Mouse (Mus musculus) thymus, postnatal 0 days (tissue): ENCODE results near the gene Gdpd4. TPM values are rescaled to one million over a fixed set of nuclear protein-coding genes. Genes with fewer than 3 reads are reported as not detected.
A peak's percentile ranks its signal among the peaks of the same experiment; 100 is the strongest.

Experiments used
- DNase-seq: peaks from one replicate; pipeline ENCODE4 v3.0.0-alpha.2; 2015; ENCODE audit warnings: low spot score
- polyA plus RNA-seq: library from polyadenylated mRNA; unstranded; fragments of >200 nt; fragmentation: Nextera tagmentation; extraction: Ambion mirVana; gene quantifications from 2 replicates; pipeline ENCODE4 v1.2.1, GENCODE M21; 2015

Gene Gdpd4
- not detected in 2 replicates for polyA plus RNA-seq

DNA sequence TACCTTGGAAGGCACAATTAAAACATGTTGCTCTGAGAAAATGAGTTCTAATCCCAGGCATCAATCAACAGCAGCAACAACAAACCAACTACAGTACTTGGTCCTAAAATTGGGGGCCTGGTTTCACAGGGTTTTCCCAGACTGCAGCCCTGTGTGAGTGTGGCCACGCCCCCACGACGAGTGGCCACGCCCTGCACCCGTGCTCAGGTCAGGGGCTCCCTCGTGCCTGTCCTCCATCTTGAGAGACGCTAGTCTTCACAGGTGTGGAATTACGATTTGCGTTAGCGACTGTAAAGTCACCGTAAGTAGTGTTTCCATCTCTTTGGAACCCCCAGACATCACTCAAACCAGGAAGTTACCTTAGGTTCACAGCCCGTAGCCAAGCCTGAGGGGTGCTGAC lies at the start of gene Gdpd4:
Gene Gdpd4 (plus strand): TSS at position 214 of the 400 bp plus-strand sequence.
- DNase-seq: no peak

DNA sequence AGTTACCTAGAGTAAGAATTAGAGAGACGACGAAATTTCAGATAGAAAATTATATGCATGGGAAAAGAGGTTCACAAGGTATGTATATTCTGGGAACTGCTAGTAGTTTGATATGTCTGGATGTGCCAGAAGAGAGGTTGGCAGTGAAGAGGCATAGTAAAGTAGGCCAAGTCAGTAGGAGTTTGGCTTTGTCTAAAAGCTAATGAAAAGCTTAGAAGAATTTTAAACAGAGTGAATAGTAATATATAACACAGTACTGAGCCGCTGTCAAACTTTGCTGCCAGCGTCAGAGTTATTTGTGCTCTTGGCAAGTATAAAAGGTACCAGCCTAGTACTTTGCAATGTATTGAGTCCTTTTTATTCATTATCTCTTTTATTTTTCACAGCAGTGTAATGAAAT lies 47.4 kb upstream of the Gdpd4 start:
- no peak for DNase-seq

DNA sequence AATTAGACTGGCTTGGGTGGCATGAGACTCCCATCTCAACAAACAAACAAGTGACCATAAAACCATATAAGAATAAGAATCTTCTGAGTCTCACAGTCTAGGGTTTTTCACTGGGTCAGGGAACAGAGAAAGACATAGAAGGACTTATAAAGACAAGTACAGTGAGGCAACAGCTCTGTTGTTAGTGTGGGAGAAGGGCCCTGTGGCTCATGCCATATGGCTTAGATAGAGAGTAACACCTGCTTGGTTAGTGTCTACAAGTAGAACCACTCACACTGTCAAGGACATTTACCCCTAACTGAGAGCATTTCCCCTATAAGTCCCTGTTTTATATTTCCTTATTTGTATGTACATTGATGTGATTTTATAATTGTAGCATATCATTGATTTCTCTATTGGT lies 46.4 kb upstream of the Gdpd4 start:
- no peak for DNase-seq

DNA sequence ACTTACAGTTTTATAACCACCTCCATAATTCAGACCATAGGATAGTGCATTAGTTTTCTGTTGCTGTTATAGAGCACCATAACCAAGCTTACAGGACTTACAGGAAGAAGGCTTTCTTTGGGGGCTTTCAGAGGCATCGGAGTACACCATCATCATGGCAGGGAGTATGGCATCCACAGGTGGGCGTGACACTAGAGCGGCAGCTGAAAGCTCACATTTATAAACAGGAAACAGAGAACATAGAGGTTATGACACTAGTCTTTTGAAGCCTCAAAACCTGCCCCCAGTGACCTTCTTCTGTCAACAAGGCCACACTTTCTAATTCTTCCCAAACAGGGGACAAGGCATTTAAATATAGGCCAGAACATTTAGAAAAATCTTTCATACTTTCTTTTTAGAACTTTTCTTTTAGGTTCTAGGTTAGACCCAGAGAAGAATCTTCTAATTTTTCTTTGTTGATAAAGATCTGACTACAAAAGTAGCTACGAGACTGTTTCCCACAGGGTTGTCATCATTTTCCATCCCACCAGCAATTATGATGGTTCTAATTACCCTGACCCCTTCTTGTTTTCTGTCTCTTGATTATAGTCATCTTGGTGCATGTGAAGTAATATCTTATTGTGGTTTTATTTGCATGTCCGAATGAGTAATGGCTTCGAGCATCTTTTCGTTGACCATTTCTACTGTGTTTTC lies 41.8 kb upstream of the Gdpd4 start:
- DNase-seq: peak; percentile 76

DNA sequence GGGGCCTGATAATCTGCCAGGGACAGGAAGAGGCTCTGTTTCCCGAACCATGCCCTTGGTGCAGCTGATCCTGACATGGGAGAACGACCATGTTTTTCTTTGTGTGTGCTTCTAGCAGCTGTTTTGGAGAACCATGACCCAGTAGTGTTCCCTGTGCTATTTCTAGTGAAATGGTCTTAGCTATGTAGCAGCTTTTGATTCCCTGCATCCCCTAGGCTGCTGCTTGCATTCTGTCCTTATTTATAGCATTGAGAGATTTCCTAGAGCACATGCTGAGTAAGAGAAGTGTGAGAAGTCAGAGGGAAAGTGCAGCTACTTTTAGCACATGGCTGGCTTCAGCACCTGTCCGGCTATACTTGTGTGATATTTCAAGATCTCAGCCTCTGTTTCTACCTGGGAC lies 8.1 kb upstream of the Gdpd4 start:
- no peak for DNase-seq

DNA sequence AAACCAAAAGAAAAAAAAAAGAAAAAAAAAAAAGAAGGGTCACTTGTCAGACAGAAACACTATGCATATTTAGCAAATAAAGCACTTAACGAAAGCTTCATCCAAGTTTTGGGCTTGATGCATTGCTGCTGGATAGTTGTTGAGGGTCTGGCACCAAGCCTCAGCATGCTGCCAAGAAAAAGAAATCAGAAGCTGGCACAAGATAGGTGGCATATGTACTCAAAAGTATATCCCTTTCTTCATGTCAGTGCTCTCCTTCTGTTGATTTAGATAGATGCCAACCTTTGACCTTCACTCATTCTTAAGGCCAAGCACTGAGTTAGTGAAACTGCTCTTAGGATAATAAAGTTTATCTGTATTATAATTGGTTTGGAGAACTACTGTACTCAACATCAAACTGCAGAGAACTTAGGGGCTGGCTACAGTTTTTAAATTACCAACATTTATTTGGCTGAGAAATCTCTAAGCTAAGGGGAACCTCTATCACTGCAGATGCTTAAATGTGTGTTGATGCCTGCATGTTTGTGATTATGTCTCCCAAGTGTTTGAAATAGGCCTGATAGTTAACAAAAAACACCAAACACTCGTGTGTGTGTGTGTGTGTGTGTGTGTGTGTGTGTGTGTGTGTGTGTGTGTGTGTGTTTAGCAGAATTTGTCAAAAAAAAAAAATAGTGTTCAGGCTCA lies 4.8 kb upstream of the Gdpd4 start:
- DNase-seq: no peak

DNA sequence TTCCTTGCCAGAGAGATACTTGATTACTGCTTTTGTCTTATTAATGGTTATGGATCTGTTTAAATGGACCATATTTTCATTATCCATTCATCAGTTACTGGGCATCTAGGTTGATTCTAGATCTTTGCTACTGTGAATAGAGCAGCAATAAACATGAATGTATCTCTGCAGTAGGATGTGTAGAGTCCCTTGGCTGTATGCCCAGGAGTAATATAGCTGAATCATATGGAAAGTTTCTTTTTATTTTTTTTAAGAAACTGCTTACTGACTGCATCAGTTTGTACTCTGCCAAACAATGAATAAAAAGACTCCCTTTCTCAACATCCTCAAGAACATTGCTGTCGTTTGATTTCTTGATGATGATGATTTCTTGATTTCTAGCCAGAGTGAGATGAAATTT lies 6.1 kb downstream of the Gdpd4 start:
- no peak for DNase-seq

DNA sequence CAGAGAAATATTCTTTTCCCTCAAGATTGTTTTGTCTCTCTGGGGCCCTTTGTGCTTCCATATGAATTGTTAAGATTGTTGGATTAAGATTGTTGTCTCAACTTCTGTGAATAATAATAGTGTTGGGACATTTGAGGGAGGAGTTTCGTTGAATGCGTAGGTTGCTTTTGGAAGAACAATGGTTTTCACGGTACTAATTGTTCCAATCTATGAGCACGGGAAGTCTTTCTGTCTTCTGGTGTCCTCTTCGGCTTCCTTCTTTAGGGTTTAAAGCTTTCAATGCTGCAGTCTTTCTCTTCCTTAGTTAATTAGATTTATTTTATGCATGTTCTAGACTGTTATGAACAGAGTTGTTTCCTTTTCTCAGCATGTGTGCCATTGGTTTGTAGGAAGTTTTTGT lies 7.2 kb downstream of the Gdpd4 start:
- DNase-seq: no peak

DNA sequence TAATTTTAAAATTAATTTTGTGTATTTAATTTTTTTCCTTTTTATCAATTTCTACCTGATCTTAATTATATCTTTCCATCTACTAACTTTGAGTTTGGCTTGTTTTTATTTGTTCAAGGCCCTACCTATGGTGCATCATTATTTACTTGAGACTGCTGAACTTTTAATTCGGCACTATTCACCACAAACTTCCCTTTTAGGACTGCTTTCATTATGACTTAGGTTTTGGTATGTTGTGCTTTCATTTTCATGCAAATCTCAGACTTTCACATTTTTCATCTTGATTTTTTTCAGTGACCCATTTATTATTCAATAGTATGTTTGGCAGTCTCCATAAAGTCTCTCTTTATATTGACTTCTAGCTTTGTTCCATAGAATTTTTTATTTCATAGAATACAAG lies 24.7 kb downstream of the Gdpd4 start:
- DNase-seq: no peak

DNA sequence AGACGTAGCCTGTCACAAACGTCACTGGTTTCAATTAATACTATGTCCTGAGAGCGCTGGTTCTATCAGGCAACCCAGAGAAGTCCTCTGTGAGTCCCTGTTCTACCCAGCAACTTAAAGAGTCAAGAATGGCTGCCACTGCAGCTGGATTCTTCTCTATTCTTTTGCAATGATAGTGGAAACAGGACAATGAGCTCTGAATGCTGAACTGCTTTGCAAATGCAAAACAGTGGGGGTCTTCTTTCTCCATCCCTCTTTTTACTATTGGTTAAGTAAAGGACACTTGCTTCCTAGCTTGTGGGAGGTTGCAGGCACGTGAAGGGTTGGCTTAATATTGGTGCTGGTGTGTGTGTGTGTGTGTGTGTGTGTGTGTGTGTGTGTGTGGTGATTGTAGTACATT lies 52.7 kb downstream of the Gdpd4 start:
- no peak for DNase-seq

DNA sequence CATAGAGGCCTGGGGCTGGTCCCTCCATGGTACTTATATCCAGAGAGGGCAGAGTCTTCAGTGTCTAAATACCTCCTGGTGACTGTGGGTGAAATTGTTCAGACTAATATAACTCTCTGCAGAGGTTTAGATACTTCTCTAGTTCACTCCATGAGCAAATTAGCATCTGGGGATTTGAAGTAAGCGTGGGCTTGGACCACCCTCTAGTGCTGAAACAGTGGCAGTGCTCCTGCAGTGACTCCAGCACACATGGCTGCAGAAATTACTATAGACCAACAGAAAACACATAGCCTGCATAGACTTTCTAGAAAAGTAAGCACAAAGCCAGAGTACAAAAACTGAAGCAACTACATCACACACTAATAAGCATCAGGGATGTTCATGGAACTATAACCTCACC lies 57.7 kb downstream of the Gdpd4 start:
- DNase-seq: peak; percentile 59

DNA sequence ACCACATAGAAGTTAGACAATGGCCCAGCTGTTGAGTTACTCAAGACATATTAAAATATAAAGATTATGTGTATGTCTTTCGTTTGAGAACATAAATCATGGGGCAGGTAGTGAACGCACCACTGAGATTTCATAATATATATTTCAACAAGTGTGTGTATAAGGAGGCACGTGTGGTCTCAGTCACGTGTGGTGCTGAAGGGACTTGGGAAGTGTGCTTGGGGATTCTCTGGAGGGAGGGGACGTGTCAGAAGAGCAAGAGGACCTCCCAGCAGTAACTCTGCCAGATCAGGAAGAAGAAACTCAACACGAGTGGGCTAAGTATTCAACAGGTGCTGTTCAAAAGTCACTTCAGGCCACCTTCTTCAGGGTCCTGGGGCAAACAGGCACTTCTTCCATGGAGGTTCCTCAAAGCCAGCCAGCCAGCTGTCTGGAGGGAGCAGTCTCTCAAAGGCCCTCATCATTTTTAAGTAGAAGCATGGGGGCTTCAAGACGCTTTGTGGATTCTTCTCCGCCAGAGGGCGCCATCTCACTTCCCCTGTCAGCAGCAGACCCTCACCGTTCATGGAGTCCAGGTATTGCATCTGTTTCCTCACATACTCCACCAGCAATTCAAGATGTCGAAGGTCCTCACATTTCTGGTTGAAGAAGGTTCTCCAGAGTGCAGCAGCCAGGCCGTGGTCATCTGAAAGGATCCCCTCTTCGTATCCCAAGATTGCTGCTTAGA lies 64.5 kb downstream of the Gdpd4 start:
- peak; percentile 81 for DNase-seq

DNA sequence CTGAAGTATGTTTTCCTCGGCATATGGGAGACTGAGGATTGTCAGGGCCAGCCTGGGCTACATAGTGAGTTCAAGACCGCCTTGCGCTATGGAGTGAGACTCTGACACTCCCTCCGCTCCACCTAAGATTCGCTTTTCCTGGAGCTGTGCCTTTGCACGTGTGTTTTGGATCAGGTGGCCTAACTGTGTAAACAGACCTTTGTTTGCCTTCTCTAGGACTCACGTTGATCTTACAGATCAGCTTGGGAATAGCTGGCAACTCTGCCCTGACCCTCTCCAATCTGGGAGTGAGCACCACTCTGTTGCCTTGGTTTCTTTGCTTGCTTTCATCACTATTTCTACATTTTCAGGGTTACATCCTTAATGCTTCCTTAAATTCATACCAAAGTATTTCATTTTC lies 82.9 kb downstream of the Gdpd4 start:
- DNase-seq: no peak

DNA sequence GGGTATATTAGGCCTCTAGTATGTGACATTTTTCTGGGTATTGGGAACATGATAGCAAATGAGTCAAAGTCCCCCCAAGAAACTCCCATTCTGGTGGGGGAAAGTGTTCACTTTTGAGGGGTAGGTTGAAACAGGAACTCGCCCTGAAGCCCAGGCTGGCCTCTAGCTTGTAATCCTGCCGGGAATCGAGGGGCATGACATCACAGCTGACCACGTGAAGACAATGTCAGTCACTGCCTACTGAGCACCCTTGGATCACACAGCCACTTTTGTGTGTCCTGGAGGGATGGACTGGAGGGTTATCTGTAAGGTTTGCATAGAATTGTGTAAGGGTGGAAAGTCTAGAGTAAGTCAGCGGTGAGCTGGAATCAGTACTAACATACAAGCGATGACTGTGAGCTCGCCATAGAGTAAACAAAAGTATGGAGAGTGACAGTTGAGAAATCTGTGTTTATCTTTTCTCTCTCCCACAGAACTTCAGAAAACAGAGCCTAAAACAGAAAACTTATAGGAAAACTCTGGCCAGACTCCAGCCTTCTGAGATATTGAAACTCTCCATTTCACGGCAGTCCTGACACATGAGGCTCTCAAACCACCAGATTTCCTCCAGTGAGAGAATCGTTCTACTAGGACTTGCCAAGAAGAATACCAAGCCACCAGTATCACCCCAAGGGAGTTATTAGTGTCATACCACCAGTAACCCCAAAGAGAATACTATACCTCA lies 128.5 kb downstream of the Gdpd4 start:
- DNase-seq: no peak

DNA sequence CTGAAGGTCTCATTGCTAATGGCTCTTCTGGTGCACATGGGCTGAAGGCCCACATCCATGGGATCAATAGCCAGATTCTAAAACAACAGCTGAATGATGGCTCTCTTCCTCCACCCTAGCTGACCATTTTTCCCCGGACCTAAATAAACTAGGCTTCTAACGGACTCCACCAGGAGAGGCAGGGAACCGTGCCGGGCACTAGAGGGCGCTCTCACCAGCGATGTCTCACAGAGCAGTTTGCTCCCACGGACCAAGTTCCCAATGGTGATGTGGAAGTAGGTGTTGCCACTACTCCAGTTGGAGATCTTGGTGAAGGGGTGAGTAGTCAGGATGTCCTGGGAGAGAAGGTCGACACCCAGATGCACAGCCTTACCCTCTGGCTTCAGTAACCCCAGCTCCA lies 132.2 kb downstream of the Gdpd4 start:
- peak; percentile 59 for DNase-seq

DNA sequence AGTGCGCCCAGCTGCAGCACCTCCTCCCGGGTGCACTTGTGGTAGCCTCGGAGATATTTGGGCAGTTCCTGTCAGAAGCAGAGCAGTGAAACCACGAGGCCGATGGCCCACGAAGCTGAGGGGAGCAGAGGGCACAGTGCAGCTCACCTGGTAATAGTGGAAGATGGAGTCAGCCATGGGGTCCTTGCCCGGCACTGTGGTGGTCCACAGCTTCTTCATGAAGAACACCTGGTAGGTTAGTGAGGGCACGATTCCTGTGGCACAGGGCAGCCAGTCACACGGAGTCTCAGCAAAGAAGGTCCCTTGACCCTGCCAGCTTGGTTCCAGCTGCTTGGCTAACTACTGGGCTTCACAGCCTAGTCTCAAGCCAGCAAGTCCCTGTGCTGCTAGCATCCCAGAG lies 134.7 kb downstream of the Gdpd4 start:
- DNase-seq: no peak

DNA sequence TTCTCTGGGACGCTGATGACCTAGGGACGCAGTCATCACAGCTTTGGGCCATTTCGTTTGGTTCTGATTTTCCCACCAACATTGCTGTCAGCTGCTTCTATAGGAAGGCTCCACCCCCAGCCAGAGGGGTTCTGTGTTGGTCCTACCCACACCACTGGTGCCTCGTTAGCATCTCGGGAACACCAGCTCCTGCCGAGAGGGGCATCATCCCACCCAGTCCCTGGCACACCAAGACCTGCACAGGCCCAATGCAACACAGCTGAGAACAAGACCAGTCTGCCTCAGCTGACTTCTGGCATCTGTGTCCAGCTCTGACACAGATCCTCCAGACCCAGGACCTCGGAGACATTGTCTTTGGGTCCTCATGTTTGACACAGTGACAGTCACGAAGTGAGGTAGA lies 135.2 kb downstream of the Gdpd4 start:
- DNase-seq: no peak

DNA sequence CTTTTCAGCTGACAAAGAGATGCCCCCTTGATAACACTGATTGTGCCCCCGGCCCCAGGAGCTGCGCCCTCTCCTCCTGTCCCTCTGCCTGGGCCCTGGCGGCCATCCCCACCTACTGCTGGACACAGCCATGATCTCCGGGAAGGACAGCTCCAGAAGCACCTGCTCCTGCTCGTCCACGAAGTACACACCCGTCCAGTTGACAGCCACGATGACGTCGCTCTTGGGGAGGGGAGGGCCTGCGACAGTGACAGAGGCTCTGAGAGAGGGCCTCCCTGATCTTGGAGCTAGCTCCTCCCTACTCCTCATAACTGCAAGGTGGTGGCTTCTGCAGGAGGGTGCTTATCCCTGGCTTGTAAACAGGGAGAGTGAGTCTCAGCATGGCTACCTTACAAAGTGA lies 146.5 kb downstream of the Gdpd4 start:
- DNase-seq: no peak

DNA sequence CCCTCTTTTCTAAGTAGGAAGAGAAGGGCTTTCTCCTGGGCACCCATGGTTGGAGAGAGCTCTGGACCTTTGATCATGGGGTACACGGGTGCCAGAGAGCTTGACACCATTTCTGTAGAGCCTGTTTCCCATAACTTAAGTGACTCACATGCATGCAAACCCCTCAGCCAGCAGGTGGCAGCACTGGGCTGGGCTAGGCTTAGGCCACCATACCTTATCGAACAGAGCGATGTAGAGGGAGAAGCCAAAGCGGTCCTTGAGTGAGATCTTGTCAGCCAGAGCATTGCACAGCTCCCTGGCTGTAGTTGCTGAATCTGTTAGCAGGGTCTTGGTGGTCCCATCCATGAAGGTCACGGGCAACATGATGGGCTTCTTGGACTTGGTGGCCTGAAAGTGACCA lies 151.9 kb downstream of the Gdpd4 start:
- DNase-seq: peak; percentile 87

DNA sequence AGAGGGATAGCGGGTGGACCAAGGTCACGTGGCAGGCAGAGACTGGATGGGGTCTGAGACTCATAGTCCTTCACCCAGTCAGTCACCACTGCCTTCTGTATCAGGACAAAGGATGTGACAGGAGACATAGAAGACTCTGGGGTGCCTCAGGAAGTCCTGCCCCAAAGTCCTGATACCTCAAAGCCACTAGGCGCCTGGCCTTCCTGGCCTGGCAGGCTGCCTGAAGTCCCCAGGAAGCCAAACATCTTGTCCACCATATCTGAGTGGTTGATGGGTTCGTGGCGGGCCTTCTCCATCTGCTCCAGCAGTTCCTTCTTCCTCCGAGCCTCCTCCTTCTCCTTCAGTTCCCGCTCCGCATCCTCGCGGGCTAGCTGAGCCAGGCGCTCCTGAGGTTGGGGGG lies 157.7 kb downstream of the Gdpd4 start:
- DNase-seq: no peak

DNA sequence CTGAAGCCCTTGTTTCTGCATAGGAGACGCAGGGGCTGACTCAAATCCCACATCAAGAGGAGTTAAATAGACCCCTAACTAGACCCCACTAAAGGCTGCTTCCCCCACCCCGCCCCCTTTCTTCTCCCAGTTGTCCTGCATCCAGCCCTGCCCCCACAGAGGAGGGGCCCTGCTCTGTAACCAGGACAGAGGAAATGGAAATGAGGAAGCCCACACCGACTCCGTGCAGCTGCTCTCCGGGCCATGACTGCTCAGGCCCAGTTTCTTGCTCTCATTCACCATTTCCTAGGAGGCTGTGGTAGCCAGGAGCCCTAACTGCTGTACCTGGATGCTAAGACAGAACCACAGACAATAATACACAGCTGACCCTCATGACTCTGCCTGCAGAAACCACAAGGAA lies 162.6 kb downstream of the Gdpd4 start:
- no peak for DNase-seq
